Mouse (Mus musculus) brain, embryonic 14.5 days (tissue): ENCODE measurements around the gene Oxgr1.

Experiments
- CTCF ChIP-seq: fragments of 200-500 bp; IDR thresholded peaks from 2 replicates; pipeline ENCODE4 v1.5.1; 2012; ENCODE audit warnings: inconsistent platforms, mild to moderate bottlenecking, moderate library complexity, borderline replicate concordance; ENCODE audit not compliant: insufficient read depth, insufficient read length; ENCODE audit errors: extremely low read depth
- POLR2A ChIP-seq: fragments of 200-500 bp; IDR thresholded peaks from 2 replicates; pipeline ENCODE4 v1.6.1; 2012; ENCODE audit warnings: mild to moderate bottlenecking, inconsistent platforms, borderline replicate concordance; ENCODE audit not compliant: poor library complexity, insufficient read depth, insufficient read length, severe bottlenecking; ENCODE audit errors: extremely low read depth

GRCm38 (mm10) chr14:120076192-120076591, 34.0 kb upstream of the Oxgr1 start:
- TF ChIP-seq CTCF, result peak; percentile 24; the same call in 1 of the 2 replicates
- no peak for TF ChIP-seq POLR2A
